Mouse (Mus musculus) small intestine, adult 2 months (tissue): Measurements from ENCODE around the gene Dlg2.

ENCODE experiments used
- CTCF ChIP-seq: fragments of 200-500 bp; IDR thresholded peaks from 2 replicates; pipeline ENCODE4 v1.5.1; 2012; ENCODE audit warnings: low read depth, mild to moderate bottlenecking, control low read depth, inconsistent platforms, low read length, moderate library complexity, mixed read lengths; ENCODE audit not compliant: insufficient replicate concordance, insufficient read length; ENCODE audit errors: extremely low read depth
- POLR2A ChIP-seq: fragments of 200-500 bp; IDR thresholded peaks from 2 replicates; pipeline ENCODE4 v1.6.1; 2012; ENCODE audit warnings: low read depth, mild to moderate bottlenecking, control low read depth, inconsistent platforms, low read length, moderate library complexity

DNA sequence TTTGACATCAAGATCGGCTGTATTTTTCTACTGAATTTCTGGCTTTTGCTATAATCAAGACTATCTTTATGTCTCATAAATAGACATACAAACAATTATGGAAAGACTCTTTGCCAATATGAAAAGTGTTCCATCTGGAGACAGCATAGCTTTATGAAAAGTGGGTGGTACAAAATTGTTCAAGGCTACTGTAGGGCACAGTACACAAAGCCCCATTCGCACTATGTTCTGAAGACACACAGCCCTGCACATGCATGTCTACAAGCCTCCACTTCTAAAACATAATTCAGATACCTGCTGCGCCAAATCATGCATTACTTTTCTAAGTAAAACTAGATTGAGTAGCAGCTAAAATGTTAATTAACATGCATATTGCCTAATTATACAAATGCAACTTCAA lies 1946.5 kb downstream of the Dlg2 start:
- TF ChIP-seq POLR2A = no peak
- TF ChIP-seq CTCF = no peak
